ENCODE assay signal across 8 mouse cellular contexts in the genomic region with DNA sequence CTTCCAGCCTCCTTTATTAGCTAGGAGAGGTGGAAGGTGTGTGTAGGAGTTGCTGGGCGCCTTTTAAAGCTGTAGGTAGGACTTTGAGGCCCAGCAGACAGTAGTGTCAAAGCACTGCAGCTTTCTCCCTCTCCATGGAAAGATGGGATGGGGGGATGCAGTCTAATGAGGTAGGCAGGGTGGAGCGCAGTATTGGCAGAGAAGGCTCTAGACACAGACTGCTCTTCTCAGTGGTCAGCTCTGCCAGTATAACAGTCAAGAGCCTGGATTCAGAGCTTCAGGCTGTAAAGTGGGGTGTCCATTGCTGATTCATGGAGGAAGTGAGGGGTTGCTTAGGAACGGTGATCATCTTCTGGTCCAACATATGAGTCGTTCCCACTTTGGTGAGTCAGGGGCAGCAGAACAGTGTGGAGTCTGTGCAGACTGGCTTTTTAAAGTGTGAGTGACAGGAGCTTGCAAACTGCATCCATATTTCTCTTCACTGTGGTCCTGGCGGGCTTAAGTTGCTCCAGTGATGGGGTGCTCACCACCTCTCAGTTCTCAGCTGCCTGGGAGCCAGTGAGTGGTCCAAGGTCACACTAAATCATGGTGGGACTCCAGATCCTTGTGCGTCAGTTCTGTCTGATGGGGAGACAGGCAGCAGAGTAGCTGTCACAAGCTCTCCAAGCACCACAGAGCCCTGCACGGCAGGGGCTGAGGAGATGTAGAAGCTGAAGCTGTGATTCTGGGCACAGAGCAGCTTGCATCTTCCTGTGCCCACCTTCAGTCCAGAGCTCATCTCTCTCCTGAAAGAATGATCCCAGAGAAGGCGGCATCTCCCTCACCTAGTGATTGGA. TPM values are rescaled to one million over a fixed set of nuclear protein-coding genes. Genes with fewer than 3 reads are reported as not detected.
A peak's percentile ranks its signal among the peaks of the same experiment; 100 is the strongest.
DNase-seq lines count a peak whose midpoint lies in the region; ATAC-seq and TF ChIP-seq lines count a peak whose summit lies in the region.

No protein-coding gene starts in this region.

- H3K9me3 ChIP-seq in kidney, embryonic 14.5 days (ENCODE audit: control insufficient read depth, low read length), result no peaks in the 10 kb centered on the region
- no peaks in the 10 kb centered on the region for H3K9me3 ChIP-seq in hindbrain, embryonic 12.5 days (replicated peaks)
- H3K9me3 ChIP-seq in midbrain, embryonic 15.5 days, result no peaks in the 10 kb centered on the region

- ATAC-seq in kidney, embryonic 14.5 days (ENCODE audit: low FRiP score, low TSS enrichment), result no peak
- ATAC-seq in hindbrain, embryonic 12.5 days (ENCODE audit: low FRiP score), result no peak
- ATAC-seq in midbrain, embryonic 15.5 days (replicated peaks), result no peak

- H3K9ac ChIP-seq in kidney, embryonic 14.5 days (ENCODE audit: low read depth, low read length), result peak overlapping the region; percentile 80
- H3K9ac ChIP-seq in hindbrain, embryonic 12.5 days, result peak overlapping the region; percentile 76
- H3K9ac ChIP-seq in midbrain, embryonic 15.5 days, result peak overlapping the region; percentile 84; the same call in 1 of the 2 replicates

- peak overlapping the region; percentile 53 for H3K4me2 ChIP-seq in kidney, embryonic 14.5 days (replicated peaks; ENCODE audit: low read depth, low read length)
- peak overlapping the region; percentile 78 for H3K4me2 ChIP-seq in hindbrain, embryonic 12.5 days (replicated peaks)
- peak overlapping the region; percentile 70 for H3K4me2 ChIP-seq in midbrain, embryonic 15.5 days

- H3K36me3 ChIP-seq in kidney, embryonic 14.5 days (ENCODE audit: control insufficient read depth, insufficient read depth, low read length), result peaks cover 25% of the 10 kb centered on the region
- H3K36me3 ChIP-seq in hindbrain, embryonic 12.5 days, result peaks cover 13% of the 10 kb centered on the region
- H3K36me3 ChIP-seq in midbrain, embryonic 15.5 days (replicated peaks), result peaks cover 11% of the 10 kb centered on the region

- TF ChIP-seq POLR2A in bone marrow macrophage, adult 2 months (IDR thresholded peaks at IDR 0.05; ENCODE audit: borderline replicate concordance, low read depth, low read length), result no peak

- H3K27me3 ChIP-seq in kidney, embryonic 14.5 days (ENCODE audit: control insufficient read depth, insufficient read depth, low read length), result no peaks in the 10 kb centered on the region
- no peaks in the 10 kb centered on the region for H3K27me3 ChIP-seq in hindbrain, embryonic 12.5 days
- H3K27me3 ChIP-seq in midbrain, embryonic 15.5 days (replicated peaks), result no peaks in the 10 kb centered on the region

- H3K4me3 ChIP-seq in kidney, embryonic 14.5 days (ENCODE audit: low read length), result peak overlapping the region; percentile 70
- H3K4me3 ChIP-seq in bone marrow macrophage, adult 2 months (ENCODE audit: insufficient read depth, low read length), result peak overlapping the region; percentile 65
- H3K4me3 ChIP-seq in hindbrain, embryonic 12.5 days, result peak overlapping the region; percentile 70
- H3K4me3 ChIP-seq in midbrain, embryonic 15.5 days, result peak overlapping the region; percentile 86

- no peak for TF ChIP-seq CTCF in bone marrow macrophage, adult 2 months (IDR thresholded peaks at IDR 0.05; ENCODE audit: low read depth, low read length)

- no peak for DNase-seq in kidney, adult 11 months
- DNase-seq in urinary bladder, adult 18-20 months (ENCODE audit: low spot score in 2 of 2), result no peak
- DNase-seq in gastrocnemius, postnatal 10 days, result no peak
- no peak for DNase-seq in T-cell, adult 2 months (ENCODE audit: low spot score)

- peak overlapping the region; percentile 97; the same call in 1 of the 2 replicates for H3K27ac ChIP-seq in kidney, embryonic 14.5 days (ENCODE audit: low read depth, low read length)
- H3K27ac ChIP-seq in bone marrow macrophage, adult 2 months (ENCODE audit: insufficient read depth, low read depth, low read length), result peak overlapping the region; percentile 96
- H3K27ac ChIP-seq in hindbrain, embryonic 12.5 days, result peak overlapping the region; percentile 97; the same call in 1 of the 2 replicates
- peak overlapping the region; percentile 99 for H3K27ac ChIP-seq in midbrain, embryonic 15.5 days

- WGBS in kidney, embryonic 14.5 days, result 78% methylated on average over 8 of the region's 8 CpGs
- WGBS in hindbrain, embryonic 12.5 days, result 83% methylated on average over 8 of the region's 8 CpGs
- WGBS in midbrain, embryonic 15.5 days, result 80% methylated on average over 8 of the region's 8 CpGs

- peaks cover 23% of the 10 kb centered on the region for H3K4me1 ChIP-seq in kidney, embryonic 14.5 days (ENCODE audit: control insufficient read depth, insufficient read depth, low read length)
- peaks cover 31% of the 10 kb centered on the region for H3K4me1 ChIP-seq in bone marrow macrophage, adult 2 months (ENCODE audit: control insufficient read depth, insufficient read depth, low read length)
- peaks cover 49% of the 10 kb centered on the region for H3K4me1 ChIP-seq in hindbrain, embryonic 12.5 days
- H3K4me1 ChIP-seq in midbrain, embryonic 15.5 days, result peaks cover 58% of the 10 kb centered on the region

RNA-seq across cellular contexts. Expression of a gene that starts 2.1 kb away (rescaled TPM):
- 57.0 and 65.3 TPM in 2 replicates for polyA plus RNA-seq in kidney, embryonic 14.5 days (2014; fragmentation: Nextera tagmentation; extraction: Ambion mirVana)
- polyA plus RNA-seq in bone marrow macrophage, adult 2 months (2012; ENCODE audit: insufficient read depth, insufficient read length, missing spikeins), result 69.5 and 76.1 TPM in 2 replicates
- polyA plus RNA-seq in hindbrain, embryonic 12.5 days (2016; fragmentation: Nextera tagmentation; extraction: Ambion mirVana), result 103 and 110 TPM in 2 replicates
- polyA plus RNA-seq in midbrain, embryonic 15.5 days (2015; fragmentation: Nextera tagmentation; extraction: Ambion mirVana), result 121 and 122 TPM in 2 replicates
- 10 to 100 TPM; 41.7 to 49.0 TPM for total RNA-seq in gastrocnemius, postnatal 10 days (2021)

RNA-seq across cellular contexts. Expression of a gene that starts 2.2 kb away (rescaled TPM):
- polyA plus RNA-seq in kidney, embryonic 14.5 days (2014; fragmentation: Nextera tagmentation; extraction: Ambion mirVana), result 51.4 and 86.5 TPM in 2 replicates
- 36.9 and 45.3 TPM in 2 replicates for polyA plus RNA-seq in bone marrow macrophage, adult 2 months (2012; ENCODE audit: insufficient read depth, insufficient read length, missing spikeins)
- polyA plus RNA-seq in hindbrain, embryonic 12.5 days (2016; fragmentation: Nextera tagmentation; extraction: Ambion mirVana), result 99.3 and 101 TPM in 2 replicates
- polyA plus RNA-seq in midbrain, embryonic 15.5 days (2015; fragmentation: Nextera tagmentation; extraction: Ambion mirVana), result 89.7 and 91.1 TPM in 2 replicates
- 10 to 100 TPM; 84.2 to 86.4 TPM for total RNA-seq in gastrocnemius, postnatal 10 days (2021)

RNA-seq across cellular contexts. Expression of a gene that starts 5.9 kb away (rescaled TPM):
- 27.0 and 30.4 TPM in 2 replicates for polyA plus RNA-seq in kidney, embryonic 14.5 days (2014; fragmentation: Nextera tagmentation; extraction: Ambion mirVana)
- polyA plus RNA-seq in bone marrow macrophage, adult 2 months (2012; ENCODE audit: insufficient read depth, insufficient read length, missing spikeins), result 31.2 and 48.7 TPM in 2 replicates
- polyA plus RNA-seq in hindbrain, embryonic 12.5 days (2016; fragmentation: Nextera tagmentation; extraction: Ambion mirVana), result 34.7 and 35.1 TPM in 2 replicates
- polyA plus RNA-seq in midbrain, embryonic 15.5 days (2015; fragmentation: Nextera tagmentation; extraction: Ambion mirVana), result 30.5 and 32.8 TPM in 2 replicates
- 10 to 100 TPM; 14.4 to 16.5 TPM for total RNA-seq in gastrocnemius, postnatal 10 days (2021)

RNA-seq across cellular contexts. Expression of a gene that starts 18.6 kb away (rescaled TPM):
- polyA plus RNA-seq in kidney, embryonic 14.5 days (2014; fragmentation: Nextera tagmentation; extraction: Ambion mirVana), result 441 and 501 TPM in 2 replicates
- 90.1 and 105 TPM in 2 replicates for polyA plus RNA-seq in bone marrow macrophage, adult 2 months (2012; ENCODE audit: insufficient read depth, insufficient read length, missing spikeins)
- 606 and 662 TPM in 2 replicates for polyA plus RNA-seq in hindbrain, embryonic 12.5 days (2016; fragmentation: Nextera tagmentation; extraction: Ambion mirVana)
- polyA plus RNA-seq in midbrain, embryonic 15.5 days (2015; fragmentation: Nextera tagmentation; extraction: Ambion mirVana), result 517 and 553 TPM in 2 replicates
- total RNA-seq in gastrocnemius, postnatal 10 days (2021), result 100 to 1,000 TPM; 210 to 216 TPM

RNA-seq across cellular contexts. Expression of a gene that starts 34.5 kb away (rescaled TPM):
- 2.5 and 6.3 TPM in 2 replicates for polyA plus RNA-seq in kidney, embryonic 14.5 days (2014; fragmentation: Nextera tagmentation; extraction: Ambion mirVana)
- polyA plus RNA-seq in bone marrow macrophage, adult 2 months (2012; ENCODE audit: insufficient read depth, insufficient read length, missing spikeins), result 28.4 and 32.8 TPM in 2 replicates
- polyA plus RNA-seq in hindbrain, embryonic 12.5 days (2016; fragmentation: Nextera tagmentation; extraction: Ambion mirVana), result 3.9 and 4.6 TPM in 2 replicates
- 2.8 and 3.9 TPM in 2 replicates for polyA plus RNA-seq in midbrain, embryonic 15.5 days (2015; fragmentation: Nextera tagmentation; extraction: Ambion mirVana)
- 10 to 100 TPM; 55.1 to 60.5 TPM for total RNA-seq in gastrocnemius, postnatal 10 days (2021)
